Mouse (Mus musculus): ENCODE measurements around the gene Lcp2. TPM values are rescaled to one million over a fixed set of nuclear protein-coding genes. Genes with fewer than 3 reads are reported as not detected.
"Not testable (repeated sequence)": the region's sequence is repeated elsewhere in the genome, so short reads cannot be mapped to it uniquely, and the experiment has no call there.

Gene Lcp2
- polyA plus RNA-seq, 1 experiment = 53.6 TPM

DNA sequence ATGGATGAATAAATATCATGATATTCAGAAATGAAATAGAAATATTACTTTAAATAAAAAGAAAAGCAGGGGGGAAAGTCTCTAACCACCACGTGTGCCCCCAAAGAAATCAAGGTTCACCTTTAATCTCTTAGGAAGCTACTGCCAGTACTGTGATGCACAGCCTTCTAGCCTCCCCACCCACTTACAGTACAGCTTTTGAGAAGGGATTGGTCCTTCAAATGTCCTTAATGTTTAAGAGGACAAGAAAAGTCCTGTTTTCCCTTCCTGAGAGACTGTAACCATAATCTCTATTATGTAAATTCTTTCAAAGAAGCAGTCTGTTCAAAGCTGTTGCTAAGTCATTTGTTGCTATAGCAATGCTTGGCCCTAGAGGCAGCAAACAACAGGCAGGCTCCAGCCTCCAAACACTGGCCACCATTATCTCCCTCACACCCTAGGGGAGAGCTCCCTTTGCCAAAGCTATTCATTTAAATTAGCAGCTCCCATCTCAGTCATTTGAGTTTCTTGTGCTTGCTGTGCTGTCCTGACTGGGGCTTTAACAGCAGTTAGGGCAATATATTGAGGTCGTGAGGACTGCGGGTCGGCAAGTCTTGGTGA, 66.2 kb downstream of the Lcp2 start:
- WGBS = 72% methylated on average over 4 of the region's 4 CpGs
- no peak overlapping the region for H3K4me3 ChIP-seq (replicated peaks; ENCODE audit: control insufficient read depth, low read depth, low read length)
- TF ChIP-seq CTCF (IDR thresholded peaks at IDR 0.05; ENCODE audit: control insufficient read depth, insufficient read depth, low read length) = no peak
- no peak for TF ChIP-seq POLR2A (IDR thresholded peaks at IDR 0.05; ENCODE audit: borderline replicate concordance, control insufficient read depth, low read depth, low read length)
- H3K4me1 ChIP-seq (ENCODE audit: control insufficient read depth, insufficient read depth, low read length) = no peaks in the 10 kb centered on the region
- H3K27ac ChIP-seq (ENCODE audit: control insufficient read depth, insufficient read depth, low read depth, low read length, poor library complexity) = no peak overlapping the region

DNA sequence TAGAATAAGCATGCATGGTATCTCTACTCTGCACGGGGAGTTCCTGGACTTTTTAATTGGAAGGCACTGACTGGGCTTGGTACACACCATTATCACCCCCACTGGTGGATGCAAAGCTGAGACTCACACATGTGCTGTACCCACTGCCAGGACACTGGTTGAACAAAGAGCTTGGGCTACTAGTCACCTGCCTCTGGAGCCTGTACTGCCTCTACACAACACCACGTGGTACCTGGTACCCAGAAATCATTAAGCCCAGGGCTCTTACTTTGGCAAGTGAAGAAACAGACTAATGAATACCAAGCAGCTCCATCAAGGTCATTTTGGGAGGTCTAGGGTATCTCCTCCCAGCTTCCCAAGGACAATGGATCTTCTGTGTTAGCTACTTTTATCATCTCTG, 67.0 kb downstream of the Lcp2 start:
- WGBS = 73% methylated on average over 2 of the region's 2 CpGs
- H3K4me3 ChIP-seq (replicated peaks; ENCODE audit: control insufficient read depth, low read depth, low read length) = no peak overlapping the region
- H3K4me1 ChIP-seq (ENCODE audit: control insufficient read depth, insufficient read depth, low read length) = no peaks in the 10 kb centered on the region
- no peak for TF ChIP-seq POLR2A (IDR thresholded peaks at IDR 0.05; ENCODE audit: borderline replicate concordance, control insufficient read depth, low read depth, low read length)
- TF ChIP-seq CTCF (IDR thresholded peaks at IDR 0.05; ENCODE audit: control insufficient read depth, insufficient read depth, low read length) = no peak
- no peak overlapping the region for H3K27ac ChIP-seq (ENCODE audit: control insufficient read depth, insufficient read depth, low read depth, low read length, poor library complexity)

DNA sequence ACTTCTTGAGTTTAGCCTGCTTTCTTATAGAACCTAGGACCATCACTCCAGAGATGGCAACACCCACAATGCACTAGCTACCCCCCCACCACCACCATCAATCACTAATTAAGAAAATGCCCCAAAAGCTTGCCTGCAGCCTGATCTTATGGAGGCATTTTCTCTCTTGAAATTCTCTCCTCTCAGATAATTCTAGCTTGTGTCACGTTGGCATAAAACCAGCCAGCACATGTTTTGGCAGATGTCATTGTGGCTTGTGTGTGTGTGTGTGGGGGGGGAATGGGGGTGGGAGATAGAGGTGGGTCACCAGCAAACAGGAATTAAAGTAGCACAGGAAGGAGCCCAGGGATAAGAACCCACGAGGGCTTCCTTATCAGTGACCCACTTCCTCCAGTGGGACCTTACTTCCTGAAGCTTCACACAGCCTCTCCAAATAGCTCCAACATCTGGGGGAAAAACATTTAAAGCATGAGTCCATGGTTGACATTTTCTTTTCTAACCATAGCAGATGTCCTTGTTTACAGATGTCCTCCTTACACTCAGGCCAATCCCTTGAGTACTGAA, 69.9 kb downstream of the Lcp2 start:
- no peak overlapping the region for H3K27ac ChIP-seq (ENCODE audit: control insufficient read depth, insufficient read depth, low read depth, low read length, poor library complexity)
- H3K4me3 ChIP-seq (replicated peaks; ENCODE audit: control insufficient read depth, low read depth, low read length) = no peak overlapping the region
- TF ChIP-seq CTCF (IDR thresholded peaks at IDR 0.05; ENCODE audit: control insufficient read depth, insufficient read depth, low read length) (no peak), POLR2A (IDR thresholded peaks at IDR 0.05; ENCODE audit: borderline replicate concordance, control insufficient read depth, low read depth, low read length) (no peak)
- 0% methylated on average over 2 of the region's 2 CpGs for WGBS
- H3K4me1 ChIP-seq (ENCODE audit: control insufficient read depth, insufficient read depth, low read length) = no peaks in the 10 kb centered on the region

DNA sequence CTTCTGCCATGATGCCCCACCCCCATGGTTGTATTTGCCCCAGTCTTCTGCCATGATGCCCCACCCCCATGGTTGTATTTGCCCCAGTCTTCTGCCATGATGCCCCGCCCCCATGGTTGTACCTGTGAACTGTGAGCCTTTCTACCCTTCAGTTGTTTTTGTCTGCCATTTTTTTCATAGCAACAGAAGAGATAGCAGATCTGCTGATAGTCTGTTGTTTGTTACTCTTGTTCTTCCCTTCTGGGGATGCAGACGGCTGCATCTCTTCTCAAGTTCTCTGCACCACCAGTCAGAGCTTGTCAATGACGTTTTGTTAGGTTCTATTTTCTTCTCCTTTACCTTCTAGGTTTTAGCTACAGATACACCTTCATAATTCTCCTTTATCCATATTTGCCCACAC, 70.9 kb downstream of the Lcp2 start:
- H3K4me1 ChIP-seq (ENCODE audit: control insufficient read depth, insufficient read depth, low read length) = no peaks in the 10 kb centered on the region

GRCm38 (mm10) chr11:34118319-34118718, 71.6 kb downstream of the Lcp2 start:
- Histone ChIP-seq H3K4me3 (replicated peaks; ENCODE audit: control insufficient read depth, low read depth, low read length) (no peak overlapping the region), H3K27ac (ENCODE audit: control insufficient read depth, insufficient read depth, low read depth, low read length, poor library complexity) (no peak overlapping the region), H3K4me1 (ENCODE audit: control insufficient read depth, insufficient read depth, low read length) (no peaks in the 10 kb centered on the region)
- 48% methylated on average over 3 of the region's 3 CpGs for WGBS
- no peak for TF ChIP-seq CTCF (IDR thresholded peaks at IDR 0.05; ENCODE audit: control insufficient read depth, insufficient read depth, low read length)
- TF ChIP-seq POLR2A (IDR thresholded peaks at IDR 0.05; ENCODE audit: borderline replicate concordance, control insufficient read depth, low read depth, low read length) = no peak

More for the DNA sequence above, 70.9 kb downstream of the Lcp2 start:
- 51% methylated on average over 3 of the region's 3 CpGs for WGBS
- TF ChIP-seq CTCF (IDR thresholded peaks at IDR 0.05; ENCODE audit: control insufficient read depth, insufficient read depth, low read length) (no peak), POLR2A (IDR thresholded peaks at IDR 0.05; ENCODE audit: borderline replicate concordance, control insufficient read depth, low read depth, low read length) (no peak)
- Histone ChIP-seq H3K4me3 (replicated peaks; ENCODE audit: control insufficient read depth, low read depth, low read length) (no peak overlapping the region), H3K27ac (ENCODE audit: control insufficient read depth, insufficient read depth, low read depth, low read length, poor library complexity) (no peak overlapping the region)

GRCm38 (mm10) chr11:34123147-34123546, 76.4 kb downstream of the Lcp2 start:
- no peak overlapping the region for H3K27ac ChIP-seq (ENCODE audit: control insufficient read depth, insufficient read depth, low read depth, low read length, poor library complexity)
- 8% methylated on average over 2 of the region's 2 CpGs for WGBS
- H3K4me3 ChIP-seq (replicated peaks; ENCODE audit: control insufficient read depth, low read depth, low read length) = no peak overlapping the region
- H3K4me1 ChIP-seq (ENCODE audit: control insufficient read depth, insufficient read depth, low read length) = no peaks in the 10 kb centered on the region
- TF ChIP-seq CTCF (IDR thresholded peaks at IDR 0.05; ENCODE audit: control insufficient read depth, insufficient read depth, low read length) = no peak
- TF ChIP-seq POLR2A (IDR thresholded peaks at IDR 0.05; ENCODE audit: borderline replicate concordance, control insufficient read depth, low read depth, low read length) = no peak

GRCm38 (mm10) chr11:34124852-34125251, 78.1 kb downstream of the Lcp2 start:
- H3K27ac ChIP-seq (ENCODE audit: control insufficient read depth, insufficient read depth, low read depth, low read length, poor library complexity) = no peak overlapping the region
- TF ChIP-seq CTCF (IDR thresholded peaks at IDR 0.05; ENCODE audit: control insufficient read depth, insufficient read depth, low read length) (no peak), POLR2A (IDR thresholded peaks at IDR 0.05; ENCODE audit: borderline replicate concordance, control insufficient read depth, low read depth, low read length) (no peak)
- no peak overlapping the region for H3K4me3 ChIP-seq (replicated peaks; ENCODE audit: control insufficient read depth, low read depth, low read length)
- H3K4me1 ChIP-seq (ENCODE audit: control insufficient read depth, insufficient read depth, low read length) = no peaks in the 10 kb centered on the region
- WGBS = 80% methylated on average over 7 of the region's 7 CpGs

DNA sequence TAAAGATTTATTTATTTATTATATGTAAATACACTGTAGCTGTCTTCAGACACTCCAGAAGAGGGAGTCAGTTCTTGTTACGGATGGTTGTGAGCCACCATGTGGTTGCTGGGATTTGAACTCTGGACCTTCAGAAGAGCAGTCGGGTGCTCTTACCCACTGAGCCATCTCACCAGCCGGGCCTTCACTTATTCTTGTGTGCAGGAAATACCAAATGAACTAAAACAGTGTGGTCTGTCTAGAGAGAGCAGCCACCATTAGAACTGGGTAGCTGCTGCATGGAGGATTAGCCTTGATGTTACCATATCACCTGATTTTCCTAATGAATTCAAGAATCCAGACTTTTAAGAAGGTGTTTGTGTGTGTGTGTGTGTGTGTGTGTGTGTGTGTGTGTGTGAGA, 79.0 kb downstream of the Lcp2 start:
- H3K4me1 ChIP-seq (ENCODE audit: control insufficient read depth, insufficient read depth, low read length); H3K4me3 ChIP-seq (replicated peaks; ENCODE audit: control insufficient read depth, low read depth, low read length); H3K27ac ChIP-seq (ENCODE audit: control insufficient read depth, insufficient read depth, low read depth, low read length, poor library complexity): not testable (repeated sequence)
- 69% methylated on average over 3 of the region's 3 CpGs for WGBS

GRCm38 (mm10) chr11:34128412-34128811, 81.7 kb downstream of the Lcp2 start:
- no peak for TF ChIP-seq POLR2A (IDR thresholded peaks at IDR 0.05; ENCODE audit: borderline replicate concordance, control insufficient read depth, low read depth, low read length)
- TF ChIP-seq CTCF (IDR thresholded peaks at IDR 0.05; ENCODE audit: control insufficient read depth, insufficient read depth, low read length) = no peak
- no peaks in the 10 kb centered on the region for H3K4me1 ChIP-seq (ENCODE audit: control insufficient read depth, insufficient read depth, low read length)
- 56% methylated on average over 2 of the region's 2 CpGs for WGBS

More at GRCm38 (mm10) chr11:34128412-34128811, 81.7 kb downstream of the Lcp2 start:
- H3K4me3 ChIP-seq (replicated peaks; ENCODE audit: control insufficient read depth, low read depth, low read length) = no peak overlapping the region
- no peak overlapping the region for H3K27ac ChIP-seq (ENCODE audit: control insufficient read depth, insufficient read depth, low read depth, low read length, poor library complexity)

Data from bone marrow, adult 2 months (tissue).